Mouse (Mus musculus): ENCODE results near the gene Pabpc4.
"Not testable (repeated sequence)": the region's sequence is repeated elsewhere in the genome, so short reads cannot be mapped to it uniquely, and the experiment has no call there.

Gene Pabpc4

GRCm38 (mm10) chr4:123297195-123297960, 35.2 kb downstream of the Pabpc4 start:
- DNase-seq (ENCODE audit: low spot score in 2 of 2) = no peak

- DNase-seq (ENCODE audit: low spot score in 2 of 2) = no peak
These were observed 36.1 kb downstream of the Pabpc4 start for GRCm38 (mm10) chr4:123298226-123298625.

GRCm38 (mm10) chr4:123298980-123299670, 37.0 kb downstream of the Pabpc4 start:
- peak; percentile 50 to 52 for DNase-seq (ENCODE audit: low spot score in 2 of 2)

- no peak for DNase-seq (ENCODE audit: low spot score in 2 of 2)
These were observed 43.6 kb downstream of the Pabpc4 start for GRCm38 (mm10) chr4:123305789-123306188.

- DNase-seq (ENCODE audit: low spot score in 2 of 2) = peak; percentile 48 to 56
These were observed 44.8 kb downstream of the Pabpc4 start for GRCm38 (mm10) chr4:123306999-123307398.

GRCm38 (mm10) chr4:123308292-123308691, 46.1 kb downstream of the Pabpc4 start:
- DNase-seq (ENCODE audit: low spot score in 2 of 2) = no peak

- no peak for DNase-seq (ENCODE audit: low spot score in 2 of 2)
These were observed 49.7 kb downstream of the Pabpc4 start for GRCm38 (mm10) chr4:123311845-123312244.

GRCm38 (mm10) chr4:123313010-123313409, 50.9 kb downstream of the Pabpc4 start:
- no peak for DNase-seq (ENCODE audit: low spot score in 2 of 2)

- DNase-seq (ENCODE audit: low spot score in 2 of 2) = no peak
These were observed 52.3 kb downstream of the Pabpc4 start for GRCm38 (mm10) chr4:123314497-123314896.

GRCm38 (mm10) chr4:123322910-123323309, 60.8 kb downstream of the Pabpc4 start:
- peak; percentile 37 to 45 for DNase-seq (ENCODE audit: low spot score in 2 of 2)

GRCm38 (mm10) chr4:123323534-123323933, 61.4 kb downstream of the Pabpc4 start, which contains the start of gene Oxct2a:
Gene Oxct2a (minus strand): TSS chr4:123323634.
- DNase-seq (ENCODE audit: low spot score in 2 of 2) = no peak

GRCm38 (mm10) chr4:123326087-123326486, 63.9 kb downstream of the Pabpc4 start:
- no peak for DNase-seq (ENCODE audit: low spot score in 2 of 2)

- no peak for DNase-seq (ENCODE audit: low spot score in 2 of 2)
These were observed 65.5 kb downstream of the Pabpc4 start for GRCm38 (mm10) chr4:123327630-123328029.

GRCm38 (mm10) chr4:123328946-123329345, 66.8 kb downstream of the Pabpc4 start:
- DNase-seq (ENCODE audit: low spot score in 2 of 2) = no peak

GRCm38 (mm10) chr4:123331326-123331725, 69.2 kb downstream of the Pabpc4 start:
- no peak for DNase-seq (ENCODE audit: low spot score in 2 of 2)

- DNase-seq (ENCODE audit: low spot score in 2 of 2) = not testable (repeated sequence)
These were observed 69.8 kb downstream of the Pabpc4 start for GRCm38 (mm10) chr4:123331961-123332360.

- no peak for DNase-seq (ENCODE audit: low spot score in 2 of 2)
These were observed 71.0 kb downstream of the Pabpc4 start for GRCm38 (mm10) chr4:123333151-123333550.

- DNase-seq (ENCODE audit: low spot score in 2 of 2) = no peak
These were observed 72.0 kb downstream of the Pabpc4 start for GRCm38 (mm10) chr4:123334177-123334576.

- not testable (repeated sequence) for DNase-seq (ENCODE audit: low spot score in 2 of 2)
These were observed 73.1 kb downstream of the Pabpc4 start for GRCm38 (mm10) chr4:123335244-123335643.

GRCm38 (mm10) chr4:123335796-123336585, 73.8 kb downstream of the Pabpc4 start:
- DNase-seq (ENCODE audit: low spot score in 2 of 2) = no peak

GRCm38 (mm10) chr4:123337693-123338092, 75.5 kb downstream of the Pabpc4 start:
- DNase-seq (ENCODE audit: low spot score in 2 of 2) = peak in 1 of 2 experiments; percentile 53

GRCm38 (mm10) chr4:123340232-123340631, 78.1 kb downstream of the Pabpc4 start:
- no peak for DNase-seq (ENCODE audit: low spot score in 2 of 2)

Data from right cerebral cortex, postnatal 10 days (tissue).